Mouse (Mus musculus) spleen, embryonic (tissue): ENCODE results near the gene Olfr472.
"Not testable (repeated sequence)": the region's sequence is repeated elsewhere in the genome, so short reads cannot be mapped to it uniquely, and the experiment has no call there.

Source experiments
- CTCF ChIA-PET: fragments of 350-600 bp; sonication (Branson Sonifier 250); formaldehyde crosslinking; loops from one replicate; lab custom pipeline; 2022; lab: Charles Lee

Olfr472 gene

GRCm38 (mm10) chr7:107897602-107898001, at the start of gene Olfr472:
TSS of gene Olfr472 (plus strand) at chr7:107897902.
- CTCF ChIA-PET: no interaction called here

- CTCF ChIA-PET: no interaction called here
These were observed 32.4 kb downstream of the Olfr472 start, which contains the start of gene Olfr473 for GRCm38 (mm10) chr7:107930146-107930545. TSS of gene Olfr473 (plus strand) at chr7:107930446.

- CTCF ChIA-PET: not testable (repeated sequence)
These were observed 54.8 kb downstream of the Olfr472 start for GRCm38 (mm10) chr7:107952539-107952938.

GRCm38 (mm10) chr7:107954343-107954742, 56.6 kb downstream of the Olfr472 start, which contains the start of gene Olfr474:
TSS of gene Olfr474 (plus strand) at chr7:107954643.
- CTCF ChIA-PET: no interaction called here
